17 mouse cellular contexts compared by ENCODE assay signal in the genomic region with DNA sequence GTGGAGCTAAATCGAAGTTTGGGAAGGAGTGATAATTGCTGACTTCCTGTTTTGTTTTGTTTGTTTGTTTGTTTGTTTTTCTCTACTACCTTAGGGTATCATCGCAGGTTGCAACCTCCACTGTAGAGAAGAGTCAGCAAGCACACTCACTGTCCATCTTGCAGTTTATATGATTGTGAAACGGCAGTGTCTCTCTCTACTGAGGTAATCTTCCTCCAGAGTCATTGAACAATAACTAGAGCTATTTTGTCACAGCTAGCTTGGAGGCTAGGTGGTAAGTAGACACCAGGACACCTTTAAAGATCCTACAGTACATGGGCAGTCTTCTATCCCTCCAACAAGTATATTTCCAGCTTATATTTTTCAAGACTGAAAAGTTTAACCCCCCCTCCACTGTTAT.
"Had no signal": no experiment of that assay in that cellular context is flagged by ENCODE, and none has a peak within 500 bp of the region (broad histone marks: within the 10 kb centered on the region; RNA-seq: fewer than 3 reads in every experiment).

No protein-coding gene starts in this region.

- ATAC-seq: liver, embryonic 12.5 days; liver, postnatal 0 days; lung, postnatal 0 days; midbrain, embryonic 13.5 days; midbrain, embryonic 15.5 days; midbrain, embryonic 16.5 days had no signal

- DNase-seq: left cerebral cortex, postnatal 4 days; liver; liver, embryonic 13.5 days; liver, postnatal 0 days; lung, adult 18-20 months; lung, adult 2 months; lung, embryonic 14.5 days; lung, postnatal 10 days; lung, postnatal 14 days; lung, postnatal 36 days; lung, postnatal 4 days; midbrain, embryonic 14.5 days had no signal
